Mouse (Mus musculus): ENCODE results near the gene Ina.

The Ina gene

GRCm38 (mm10) chr19:47050271-47051032 is 36.0 kb downstream of the Ina start, which contains the start of gene Pcgf6:
Gene Pcgf6 (minus strand): TSS chr19:47050906.
- peak; percentile 77 to 90 for DNase-seq (ENCODE audit: low spot score in 2 of 2)

- no peak for DNase-seq (ENCODE audit: low spot score in 2 of 2)
Measured at GRCm38 (mm10) chr19:47052927-47053326, 38.4 kb downstream of the Ina start.

GRCm38 (mm10) chr19:47053471-47053870 is 39.0 kb downstream of the Ina start:
- DNase-seq (ENCODE audit: low spot score in 2 of 2), result no peak

DNA sequence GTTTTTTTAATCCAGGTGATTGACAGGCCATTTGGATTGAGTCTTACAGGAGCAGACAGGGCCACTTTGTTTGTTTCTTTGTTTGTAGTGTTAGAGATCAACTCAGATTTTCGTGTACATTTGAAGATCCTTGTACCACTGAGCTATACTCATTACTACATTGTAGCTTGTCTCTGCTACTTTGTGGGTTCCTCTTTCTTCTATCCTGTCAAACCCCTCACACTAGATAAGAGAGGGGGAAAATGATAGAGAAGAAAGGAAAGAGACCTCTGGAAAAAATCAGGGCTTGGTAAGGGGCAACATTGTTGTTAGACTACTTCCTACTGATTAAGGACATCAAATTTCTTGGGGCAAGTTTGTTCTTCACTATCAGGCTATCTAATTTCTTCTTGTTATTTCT is 43.2 kb downstream of the Ina start:
- no peak for DNase-seq (ENCODE audit: low spot score in 2 of 2)

DNA sequence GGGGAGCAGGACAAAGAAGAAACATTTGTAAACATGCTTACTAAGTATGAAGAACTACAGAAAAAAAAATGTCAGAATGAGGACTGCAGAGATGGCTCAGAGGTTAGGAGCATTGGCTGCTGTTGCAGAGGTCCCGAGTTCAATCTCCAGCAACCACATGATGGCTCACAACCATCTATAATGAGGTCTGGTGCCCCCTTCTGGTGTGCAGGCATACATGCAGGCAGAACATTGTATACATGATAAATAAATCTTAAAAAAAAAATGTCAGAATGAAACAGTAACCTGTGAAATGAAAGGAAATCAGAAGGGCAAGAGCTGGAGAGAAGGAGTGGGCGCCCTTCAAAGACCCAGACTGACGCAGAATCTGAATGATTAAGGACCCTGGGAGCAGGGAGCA is 51.4 kb downstream of the Ina start:
- no peak for DNase-seq (ENCODE audit: low spot score in 2 of 2)

GRCm38 (mm10) chr19:47067096-47067882 is 52.8 kb downstream of the Ina start, which contains the start of gene Taf5:
Gene Taf5 (plus strand): TSS chr19:47067746.
- DNase-seq (ENCODE audit: low spot score in 2 of 2), result peak; percentile 98

DNA sequence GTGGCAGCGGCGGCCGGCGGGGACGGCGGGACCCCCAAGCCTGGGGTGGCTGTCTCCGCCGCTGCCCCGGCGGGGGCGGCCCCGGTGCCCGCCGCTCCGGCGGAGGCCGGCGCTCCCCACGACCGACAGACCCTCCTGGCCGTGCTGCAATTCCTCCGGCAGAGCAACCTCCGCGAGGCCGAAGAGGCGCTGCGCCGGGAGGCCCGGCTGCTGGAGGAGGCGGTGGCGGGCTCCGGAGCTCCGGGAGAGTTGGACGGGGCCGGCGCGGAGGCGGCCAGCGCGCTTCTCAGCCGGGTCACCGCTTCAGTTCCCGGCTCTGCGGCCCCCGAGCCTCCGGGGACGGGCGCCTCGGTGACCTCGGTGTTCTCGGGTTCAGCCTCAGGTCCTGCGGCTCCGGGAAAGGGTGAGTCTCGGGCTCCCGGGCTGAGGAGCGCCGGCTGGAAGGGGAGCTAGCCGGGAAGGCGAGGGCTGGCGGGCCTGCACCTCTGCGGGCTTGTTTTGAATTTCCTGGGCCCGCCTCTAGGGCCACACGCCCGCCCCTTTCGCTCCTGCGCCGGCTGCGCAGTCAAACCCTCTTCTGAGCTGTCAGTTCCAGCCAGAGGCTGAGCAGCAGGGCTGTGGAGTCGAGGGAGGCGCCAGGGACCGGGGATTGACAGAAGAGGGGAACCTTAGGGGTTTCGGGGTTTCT is 53.6 kb downstream of the Ina start:
- peak; percentile 86 to 93 for DNase-seq (ENCODE audit: low spot score in 2 of 2)

All from spleen, postnatal 4 days (tissue).